Mouse (Mus musculus) cerebellum, postnatal 36 days (tissue): ENCODE measurements at regions not wholly inside any gene's neighbourhood (a gene's known extent, or its start where the extent isn't known, plus 50 kb on each side); places are given as distances from the start of the nearest gene placed in this dataset.

ENCODE experiments used
- DNase-seq, 2 experiments: peaks; one replicate each; pipeline ENCODE4 v3.0.0; 2021 to 2022; ENCODE audit warnings: mixed read lengths in 2 of 2

- no peak for DNase-seq
Measured at GRCm38 (mm10) chrX:68954687-68955086, 61.8 kb upstream of the Gm6812 start.

DNA sequence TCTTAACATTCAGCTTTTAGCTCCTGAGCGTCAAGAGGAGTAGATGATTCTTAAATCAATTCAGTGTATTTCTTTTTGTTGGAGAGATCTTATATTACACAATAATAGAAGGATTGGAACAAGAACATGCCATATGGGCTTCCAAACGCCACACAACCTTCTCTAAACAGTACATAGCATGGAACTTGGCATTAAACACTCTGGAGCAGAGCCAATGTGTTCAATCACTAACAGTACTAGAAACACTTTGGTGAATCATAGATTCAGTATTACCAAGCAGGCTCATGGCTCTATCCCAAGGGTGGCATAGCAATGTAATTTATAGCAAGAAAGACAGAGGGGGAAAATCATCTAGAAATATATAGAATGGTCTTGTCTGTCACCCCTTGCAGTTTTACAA, 60.4 kb upstream of the Gm6812 start:
- DNase-seq: peak in 1 of 2 experiments; percentile 6

- no peak for DNase-seq
Measured at GRCm38 (mm10) chrX:68950730-68951129, 57.9 kb upstream of the Gm6812 start.

GRCm38 (mm10) chrX:68945741-68946140, 52.9 kb upstream of the Gm6812 start:
- DNase-seq: no peak
